Mouse (Mus musculus): ENCODE measurements around the gene Dvl1. TPM values are rescaled to one million over a fixed set of nuclear protein-coding genes. Genes with fewer than 3 reads are reported as not detected.

Dvl1 gene
- polyA plus RNA-seq, 1 experiment = 153 TPM

- Histone ChIP-seq H3K36me3 (ENCODE audit: control insufficient read depth, insufficient read depth, low read length) (peaks cover 8% of the 10 kb centered on the region; the same call in 1 of the 2 replicates), H3K4me3 (ENCODE audit: low read depth, low read length) (peak overlapping the region; percentile 80), H3K4me1 (ENCODE audit: control insufficient read depth, insufficient read depth, insufficient read length, low read length) (peaks cover 13% of the 10 kb centered on the region), H3K27me3 (ENCODE audit: control insufficient read depth, insufficient read depth, low read length) (no peaks in the 10 kb centered on the region), H3K27ac (ENCODE audit: insufficient read depth, low read depth, low read length) (peak overlapping the region; percentile 71)
- TF ChIP-seq CTCF (IDR thresholded peaks at IDR 0.05; ENCODE audit: extremely low read depth, insufficient read length, insufficient replicate concordance, low read depth, low read length) (no peak), POLR2A (IDR thresholded peaks at IDR 0.05; ENCODE audit: low read depth, low read length) (no peak)
- under 1% methylated on average over 25 of the region's 25 CpGs for WGBS
Observed at GRCm38 (mm10) chr4:155831831-155832230, 15.4 kb upstream of the Dvl1 start.

- TF ChIP-seq POLR2A (IDR thresholded peaks at IDR 0.05; ENCODE audit: low read depth, low read length) (no peak), CTCF (IDR thresholded peaks at IDR 0.05; ENCODE audit: extremely low read depth, insufficient read length, insufficient replicate concordance, low read depth, low read length) (no peak)
- Histone ChIP-seq H3K27ac (ENCODE audit: insufficient read depth, low read depth, low read length) (0 out of 2 replicates have a peak overlapping the region, but pooled peaks have one; percentile 71), H3K4me3 (ENCODE audit: low read depth, low read length) (peak overlapping the region; percentile 80), H3K27me3 (ENCODE audit: control insufficient read depth, insufficient read depth, low read length) (no peaks in the 10 kb centered on the region), H3K36me3 (ENCODE audit: control insufficient read depth, insufficient read depth, low read length) (peaks cover 4% of the 10 kb centered on the region; the same call in 1 of the 2 replicates), H3K4me1 (ENCODE audit: control insufficient read depth, insufficient read depth, insufficient read length, low read length) (peaks cover 13% of the 10 kb centered on the region)
- WGBS = 37% methylated on average over 10 of the region's 10 CpGs
Observed at GRCm38 (mm10) chr4:155832321-155832720, 14.9 kb upstream of the Dvl1 start.

- Histone ChIP-seq H3K27ac (ENCODE audit: insufficient read depth, low read depth, low read length) (no peak overlapping the region), H3K4me1 (ENCODE audit: control insufficient read depth, insufficient read depth, insufficient read length, low read length) (peaks cover 13% of the 10 kb centered on the region), H3K4me3 (ENCODE audit: low read depth, low read length) (no peak overlapping the region), H3K27me3 (ENCODE audit: control insufficient read depth, insufficient read depth, low read length) (no peaks in the 10 kb centered on the region), H3K36me3 (ENCODE audit: control insufficient read depth, insufficient read depth, low read length) (peaks cover 4% of the 10 kb centered on the region; the same call in 1 of the 2 replicates)
- WGBS = 84% methylated on average over 4 of the region's 4 CpGs
- TF ChIP-seq CTCF (IDR thresholded peaks at IDR 0.05; ENCODE audit: extremely low read depth, insufficient read length, insufficient replicate concordance, low read depth, low read length) (no peak), POLR2A (IDR thresholded peaks at IDR 0.05; ENCODE audit: low read depth, low read length) (no peak)
Observed at GRCm38 (mm10) chr4:155833234-155833633, 14.0 kb upstream of the Dvl1 start.

GRCm38 (mm10) chr4:155833836-155834235 is 13.4 kb upstream of the Dvl1 start:
- WGBS = 21% methylated on average over 2 of the region's 2 CpGs
- no peaks in the 10 kb centered on the region for H3K27me3 ChIP-seq (ENCODE audit: control insufficient read depth, insufficient read depth, low read length)
- H3K4me1 ChIP-seq (ENCODE audit: control insufficient read depth, insufficient read depth, insufficient read length, low read length) = peaks cover 13% of the 10 kb centered on the region
- no peak overlapping the region for H3K4me3 ChIP-seq (ENCODE audit: low read depth, low read length)
- H3K36me3 ChIP-seq (ENCODE audit: control insufficient read depth, insufficient read depth, low read length) = peaks cover 4% of the 10 kb centered on the region; the same call in 1 of the 2 replicates
- peak; percentile 81; the same call in 1 of the 2 replicates for TF ChIP-seq CTCF (IDR thresholded peaks at IDR 0.05; ENCODE audit: extremely low read depth, insufficient read length, insufficient replicate concordance, low read depth, low read length)
- no peak for TF ChIP-seq POLR2A (IDR thresholded peaks at IDR 0.05; ENCODE audit: low read depth, low read length)
- H3K27ac ChIP-seq (ENCODE audit: insufficient read depth, low read depth, low read length) = peak overlapping the region; percentile 38

DNA sequence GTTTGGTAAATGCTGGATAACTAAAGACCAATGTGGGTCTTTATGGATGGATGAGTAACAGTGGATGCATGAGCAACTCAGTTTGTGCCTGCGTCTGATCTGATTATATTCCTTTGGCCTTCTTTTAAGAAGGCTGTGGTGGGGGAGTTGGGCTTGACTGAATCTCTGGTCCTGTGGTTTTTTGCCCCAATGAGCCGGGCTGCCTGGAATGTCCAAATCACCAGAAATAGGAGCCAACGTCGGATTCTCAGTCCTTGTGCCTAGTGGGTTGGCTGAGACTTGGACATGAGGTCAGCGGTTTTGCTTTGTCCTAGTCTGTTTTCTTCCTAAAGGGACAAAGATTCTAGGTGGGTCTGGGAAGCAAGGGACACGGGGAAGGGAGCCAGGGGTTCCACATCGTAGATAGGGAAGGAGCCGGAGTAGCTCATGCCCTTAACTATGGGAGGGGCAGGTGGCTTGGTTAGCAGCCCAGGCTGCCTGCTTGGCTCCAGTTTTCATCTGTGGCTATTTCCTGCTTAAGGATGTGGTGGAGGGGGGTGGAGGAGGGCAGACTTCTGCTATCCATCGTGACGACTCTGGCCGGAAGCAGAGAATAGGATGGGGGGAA is 9.7 kb upstream of the Dvl1 start:
- H3K27me3 ChIP-seq (ENCODE audit: control insufficient read depth, insufficient read depth, low read length) = no peaks in the 10 kb centered on the region
- no peak overlapping the region for H3K4me3 ChIP-seq (ENCODE audit: low read depth, low read length)
- 49% methylated on average over 11 of the region's 11 CpGs for WGBS
- peaks cover 4% of the 10 kb centered on the region; the same call in 1 of the 2 replicates for H3K36me3 ChIP-seq (ENCODE audit: control insufficient read depth, insufficient read depth, low read length)
- peaks cover 20% of the 10 kb centered on the region for H3K4me1 ChIP-seq (ENCODE audit: control insufficient read depth, insufficient read depth, insufficient read length, low read length)
- TF ChIP-seq CTCF (IDR thresholded peaks at IDR 0.05; ENCODE audit: extremely low read depth, insufficient read length, insufficient replicate concordance, low read depth, low read length) = no peak
- TF ChIP-seq POLR2A (IDR thresholded peaks at IDR 0.05; ENCODE audit: low read depth, low read length) = no peak
- H3K27ac ChIP-seq (ENCODE audit: insufficient read depth, low read depth, low read length) = peak overlapping the region; percentile 93

- H3K27me3 ChIP-seq (ENCODE audit: control insufficient read depth, insufficient read depth, low read length) = no peaks in the 10 kb centered on the region
- H3K4me1 ChIP-seq (ENCODE audit: control insufficient read depth, insufficient read depth, insufficient read length, low read length) = peaks cover 17% of the 10 kb centered on the region
- peak overlapping the region; percentile 94 for H3K27ac ChIP-seq (ENCODE audit: insufficient read depth, low read depth, low read length)
- 67% methylated on average over 8 of the region's 8 CpGs for WGBS
- H3K36me3 ChIP-seq (ENCODE audit: control insufficient read depth, insufficient read depth, low read length) = no peaks in the 10 kb centered on the region
- no peak for TF ChIP-seq CTCF (IDR thresholded peaks at IDR 0.05; ENCODE audit: extremely low read depth, insufficient read length, insufficient replicate concordance, low read depth, low read length)
- TF ChIP-seq POLR2A (IDR thresholded peaks at IDR 0.05; ENCODE audit: low read depth, low read length) = no peak
- 0 out of 2 replicates have a peak overlapping the region, but pooled peaks have one; percentile 6 for H3K4me3 ChIP-seq (ENCODE audit: low read depth, low read length)
Observed at GRCm38 (mm10) chr4:155838187-155839153, 8.7 kb upstream of the Dvl1 start.

Measured in small intestine, adult 2 months (tissue).